Mouse (Mus musculus) liver, embryonic 13.5 days (tissue): ENCODE data around the gene Asap2. TPM values are rescaled to one million over a fixed set of nuclear protein-coding genes. Genes with fewer than 3 reads are reported as not detected.

Source experiments
- ATAC-seq: fragments of 200-750 bp; cut with Nextera tagmentation; 2 replicates; pipeline ENCODE4 v1.8.0; 2017; ENCODE audit warnings: low read depth, mild to moderate bottlenecking, moderate number of reproducible peaks, moderate library complexity
- DNase-seq: peaks from one replicate; pipeline ENCODE4 v3.0.0; 2022
- H3K27ac ChIP-seq: fragments of 300-500 bp; sonication (generic); 2 replicates; pipeline ENCODE4 v1.5.1; 2015; ENCODE audit warnings: moderate library complexity, mild to moderate bottlenecking, inconsistent platforms
- H3K27me3 ChIP-seq: fragments of 300-500 bp; sonication (generic); 2 replicates; pipeline ENCODE4 v1.6.1; 2015; ENCODE audit warnings: mild to moderate bottlenecking, inconsistent platforms
- H3K36me3 ChIP-seq: fragments of 300-500 bp; sonication (generic); 2 replicates; pipeline ENCODE4 v1.6.1; 2015; ENCODE audit warnings: mild to moderate bottlenecking, inconsistent platforms
- H3K4me1 ChIP-seq: fragments of 300-500 bp; sonication (generic); replicated peaks from 2 replicates; pipeline ENCODE4 v1.6.1; 2015; ENCODE audit warnings: inconsistent platforms
- H3K4me2 ChIP-seq: fragments of 300-500 bp; sonication (generic); 2 replicates; pipeline ENCODE4 v1.6.1; 2015; ENCODE audit warnings: inconsistent platforms, mild to moderate bottlenecking, moderate library complexity
- H3K4me3 ChIP-seq: fragments of 300-500 bp; sonication (generic); replicated peaks from 2 replicates; pipeline ENCODE4 v1.5.1; 2015; ENCODE audit warnings: mild to moderate bottlenecking, inconsistent platforms
- H3K9ac ChIP-seq: fragments of 300-500 bp; sonication (generic); 2 replicates; pipeline ENCODE4 v1.6.1; 2015; ENCODE audit warnings: mild to moderate bottlenecking, inconsistent platforms
- H3K9me3 ChIP-seq: fragments of 300-500 bp; sonication (generic); replicated peaks from 2 replicates; pipeline ENCODE4 v1.6.1; 2016; ENCODE audit warnings: inconsistent platforms
- WGBS: fragments of 180-500 bp; shearing (Covaris S2); methylation state at CpG from one replicate; pipeline ENCODE4 v1.1.7; 2015; ENCODE audit not compliant: insufficient replicate concordance; 5-methylcytosine and 5-hydroxymethylcytosine counted together
- polyA plus RNA-seq: library from polyadenylated mRNA; unstranded; fragments of >200 nt; fragmentation: Nextera tagmentation; extraction: Ambion mirVana; gene quantifications from 2 replicates; pipeline ENCODE4 v1.2.1, GENCODE M21; 2015

Gene Asap2
- polyA plus RNA-seq, 1 experiment from 2014 or later: 1.1 TPM

DNA sequence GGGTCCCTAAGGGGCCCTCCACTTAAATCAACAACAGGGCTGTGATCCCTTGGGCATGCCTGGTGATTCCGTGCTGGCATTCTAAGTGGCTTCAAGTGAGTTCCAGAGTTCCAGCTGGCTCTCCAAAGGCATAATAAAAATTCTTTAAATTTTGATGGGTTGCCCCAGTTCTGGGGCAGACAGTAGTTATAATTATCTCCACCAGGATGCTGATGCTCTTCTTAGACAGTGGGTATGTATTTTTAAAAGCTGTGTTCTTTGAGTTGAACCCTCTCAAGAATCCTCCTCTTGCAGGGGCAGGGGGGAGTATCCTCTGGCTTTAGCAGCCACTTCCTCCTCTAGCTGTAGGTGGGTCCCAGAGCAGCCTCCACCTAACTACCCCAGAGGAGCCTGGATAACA is 230.3 kb downstream of the Asap2 start:
- no peak for DNase-seq
- no peak for ATAC-seq
- H3K4me3 ChIP-seq: no peak overlapping the region
- H3K27ac ChIP-seq: no peak overlapping the region
- no peaks in the 10 kb centered on the region for H3K36me3 ChIP-seq
- no peak overlapping the region for H3K4me2 ChIP-seq
- no peaks in the 10 kb centered on the region for H3K9me3 ChIP-seq
- peaks cover 33% of the 10 kb centered on the region for H3K4me1 ChIP-seq
- no peak overlapping the region for H3K9ac ChIP-seq
- 77% methylated on average over 1 of the region's 1 CpGs for WGBS
- no peaks in the 10 kb centered on the region for H3K27me3 ChIP-seq

DNA sequence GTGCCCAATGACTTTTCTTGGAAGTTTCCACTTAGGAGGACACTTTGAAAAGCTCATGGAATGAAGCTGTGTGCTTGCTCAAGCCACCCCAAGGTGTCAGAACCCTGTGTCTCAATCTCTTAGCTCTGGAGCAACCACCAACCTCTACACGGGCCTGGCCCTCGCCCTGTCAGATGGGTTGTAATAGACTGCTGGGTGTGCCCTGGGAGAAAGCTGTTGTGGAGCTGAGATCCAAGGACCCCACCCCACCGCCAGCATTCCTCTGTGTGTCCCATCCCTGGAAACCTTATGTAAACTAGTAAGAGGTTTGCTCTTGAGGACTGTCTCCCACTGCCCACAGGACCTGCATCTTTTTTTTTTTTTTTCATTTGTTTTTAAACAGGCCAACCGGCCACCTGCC is 233.7 kb downstream of the Asap2 start:
- ATAC-seq: no peak
- DNase-seq: no peak
- Histone ChIP-seq H3K4me1 (peaks cover 48% of the 10 kb centered on the region), H3K27ac (no peak overlapping the region), H3K36me3 (no peaks in the 10 kb centered on the region), H3K27me3 (no peaks in the 10 kb centered on the region), H3K9ac (no peak overlapping the region), H3K4me2 (no peak overlapping the region), H3K9me3 (no peaks in the 10 kb centered on the region), H3K4me3 (no peak overlapping the region)
- 60% methylated on average over 4 of the region's 4 CpGs for WGBS

DNA sequence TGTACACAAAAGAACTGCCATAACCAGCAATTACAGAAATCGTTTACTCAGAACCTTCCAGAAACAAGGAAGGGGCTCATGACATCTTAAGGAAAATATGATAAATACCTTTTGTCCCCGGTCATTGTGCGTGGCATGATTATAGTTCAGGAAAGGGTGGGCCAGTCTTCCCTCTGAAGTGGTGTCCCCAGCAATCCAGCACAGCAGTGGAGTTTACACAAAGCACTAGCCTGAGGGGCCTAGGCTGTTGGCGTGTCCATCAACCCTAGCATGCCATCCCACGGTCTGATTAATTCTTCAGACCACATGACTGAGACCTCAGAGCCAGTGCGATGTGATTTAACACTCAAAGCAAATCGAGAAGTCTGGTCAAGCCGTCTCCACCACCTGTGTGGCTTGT is 235.1 kb downstream of the Asap2 start:
- DNase-seq (no peak), ATAC-seq (no peak)
- 72% methylated on average over 8 of the region's 8 CpGs for WGBS

DNA sequence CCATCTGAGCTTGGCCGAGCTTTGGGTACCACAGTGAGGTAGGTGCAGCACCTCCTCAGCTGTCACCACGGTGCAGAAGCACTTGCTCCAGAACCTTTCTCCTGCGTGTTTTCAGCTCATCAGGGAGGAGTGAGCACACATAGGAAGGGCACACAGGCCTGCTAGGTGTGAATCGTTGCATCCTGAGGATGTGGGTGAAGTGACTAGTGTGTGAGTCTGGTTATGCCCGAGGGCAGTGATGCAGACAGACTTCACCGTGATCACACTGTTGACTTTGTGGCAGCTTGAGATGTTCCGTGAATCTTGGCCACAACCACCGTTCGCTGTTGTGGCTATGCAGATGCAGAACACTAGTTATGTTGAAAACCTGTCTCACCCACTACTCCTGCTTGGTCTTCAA is 236.1 kb downstream of the Asap2 start:
- Histone ChIP-seq H3K9me3 (no peaks in the 10 kb centered on the region), H3K27ac (no peak overlapping the region), H3K4me3 (no peak overlapping the region), H3K36me3 (no peaks in the 10 kb centered on the region), H3K9ac (no peak overlapping the region), H3K4me2 (no peak overlapping the region), H3K4me1 (peaks cover 64% of the 10 kb centered on the region), H3K27me3 (no peaks in the 10 kb centered on the region)
- ATAC-seq (no peak), DNase-seq (no peak)
- WGBS: 72% methylated on average over 9 of the region's 9 CpGs

More for the DNA sequence above, 235.1 kb downstream of the Asap2 start:
- Histone ChIP-seq H3K4me1 (peaks cover 62% of the 10 kb centered on the region), H3K36me3 (no peaks in the 10 kb centered on the region), H3K27me3 (no peaks in the 10 kb centered on the region), H3K9me3 (no peaks in the 10 kb centered on the region), H3K4me2 (no peak overlapping the region), H3K4me3 (no peak overlapping the region), H3K9ac (no peak overlapping the region), H3K27ac (no peak overlapping the region)

DNA sequence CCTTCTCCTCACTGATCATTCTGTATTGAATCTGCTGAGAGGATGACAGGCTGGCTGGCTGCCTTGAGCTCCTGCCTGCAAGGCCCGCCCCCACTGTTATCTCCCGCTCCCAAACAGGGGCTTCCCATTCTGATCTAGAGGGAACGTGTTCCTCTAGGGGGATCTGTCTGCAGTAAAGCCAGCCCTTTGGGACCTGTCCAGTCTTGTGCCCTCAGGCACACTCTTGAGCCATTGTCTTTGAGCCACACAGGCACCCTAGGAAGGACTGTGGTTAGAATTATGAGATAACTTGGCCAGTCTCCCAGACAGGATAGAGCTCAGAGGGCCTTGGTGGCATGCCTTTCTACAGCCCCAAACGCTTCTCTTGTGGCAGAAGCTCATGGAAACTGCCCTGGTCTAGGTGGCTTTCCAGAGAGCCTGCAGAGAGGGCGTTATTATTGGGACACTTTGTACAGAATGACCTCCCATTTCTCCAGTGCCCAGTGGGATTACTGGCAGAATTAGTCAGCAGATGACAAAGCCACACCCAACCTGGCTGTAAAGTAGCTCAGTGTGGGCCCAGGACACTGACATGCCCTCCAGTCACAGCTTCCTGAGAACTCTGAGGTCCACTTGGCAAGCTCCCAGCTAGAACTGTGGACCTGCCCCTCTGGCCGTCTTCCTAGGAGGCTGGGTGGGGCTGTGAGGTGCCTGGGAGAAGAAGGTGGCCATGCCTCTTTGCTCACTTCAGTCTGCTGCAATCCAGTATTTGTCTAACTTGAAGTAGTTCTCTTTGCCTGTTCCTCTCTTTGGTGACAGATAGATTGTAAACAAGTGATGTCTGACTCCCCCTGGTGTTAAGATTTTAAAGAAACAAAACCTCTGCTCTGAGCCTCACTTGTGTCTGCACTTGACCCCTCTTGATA is 237.1 kb downstream of the Asap2 start:
- Histone ChIP-seq H3K9me3 (no peaks in the 10 kb centered on the region), H3K27me3 (no peaks in the 10 kb centered on the region), H3K36me3 (no peaks in the 10 kb centered on the region), H3K4me1 (peaks cover 64% of the 10 kb centered on the region), H3K4me3 (no peak overlapping the region), H3K27ac (peak overlapping the region; percentile 78), H3K9ac (peak overlapping the region; percentile 11; the same call in 1 of the 2 replicates), H3K4me2 (peak overlapping the region; percentile 28)
- 13% methylated on average over 6 of the region's 6 CpGs for WGBS
- DNase-seq (peak; percentile 36), ATAC-seq (peak; percentile 68)

DNA sequence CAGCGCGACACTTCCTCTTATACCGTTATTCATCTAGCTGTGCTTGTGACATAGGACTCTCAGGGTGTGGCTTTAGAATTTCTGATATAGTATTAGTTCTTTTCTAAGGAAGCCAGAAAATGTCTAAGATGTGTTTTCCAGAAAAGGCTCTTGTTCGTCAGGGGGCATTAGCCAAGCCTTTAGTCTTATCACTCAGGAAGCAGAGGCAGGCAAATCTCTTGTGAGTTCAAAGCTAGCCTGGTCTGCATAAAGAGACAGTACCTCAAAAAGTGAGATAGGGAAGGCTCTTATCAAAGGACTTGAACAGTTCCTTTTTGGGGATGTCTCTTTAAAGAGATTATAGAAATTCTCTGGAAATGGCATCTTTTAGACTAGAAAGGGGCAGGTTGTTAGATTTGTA is 238.4 kb downstream of the Asap2 start:
- no peaks in the 10 kb centered on the region for H3K9me3 ChIP-seq
- peak overlapping the region; percentile 61 for H3K27ac ChIP-seq
- no peaks in the 10 kb centered on the region for H3K36me3 ChIP-seq
- WGBS: 16% methylated on average over 4 of the region's 4 CpGs
- H3K4me2 ChIP-seq: peak overlapping the region; percentile 38; the same call in 1 of the 2 replicates
- no peaks in the 10 kb centered on the region for H3K27me3 ChIP-seq
- no peak for DNase-seq
- H3K4me1 ChIP-seq: peaks cover 59% of the 10 kb centered on the region
- peak; percentile 22; the same call in 1 of the 2 replicates for ATAC-seq
- no peak overlapping the region for H3K9ac ChIP-seq
- no peak overlapping the region for H3K4me3 ChIP-seq

DNA sequence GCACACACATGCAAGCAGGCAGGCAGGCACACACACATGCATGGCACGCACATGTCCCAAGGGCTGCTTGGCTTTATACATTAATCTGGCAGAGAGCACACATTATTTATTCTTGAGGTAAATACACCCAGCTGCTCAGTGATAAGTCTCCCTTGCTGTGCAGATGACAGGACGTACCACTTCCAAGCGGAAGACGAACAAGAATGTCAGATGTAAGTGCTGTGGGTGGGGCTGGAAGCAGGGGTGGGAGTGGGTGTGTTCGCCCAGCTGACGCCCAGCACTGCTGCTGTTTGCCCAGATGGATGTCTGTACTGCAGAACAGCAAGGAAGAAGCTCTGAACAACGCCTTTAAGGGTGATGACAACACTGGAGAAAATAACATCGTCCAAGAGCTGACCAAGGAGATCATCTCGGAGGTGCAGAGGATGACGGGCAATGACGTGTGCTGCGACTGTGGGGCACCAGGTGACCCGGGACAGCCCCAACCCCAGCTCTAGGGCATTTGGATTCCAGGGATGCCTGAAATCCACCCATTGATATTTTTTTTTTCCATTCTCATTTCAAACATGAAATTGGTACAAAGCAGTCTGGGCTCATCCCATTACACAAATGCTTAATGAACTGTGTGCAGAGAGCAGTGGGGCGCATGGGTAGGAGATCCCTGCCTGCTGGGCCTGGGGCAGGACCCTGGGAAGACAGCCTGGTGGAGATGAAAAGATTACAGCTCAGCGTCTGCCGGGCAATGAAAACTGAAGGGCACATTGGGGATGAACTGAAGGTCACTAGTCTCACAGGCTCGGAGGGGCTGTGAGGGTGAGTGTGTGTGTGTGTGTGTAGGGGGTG is 239.0 kb downstream of the Asap2 start:
- peaks cover 52% of the 10 kb centered on the region for H3K4me1 ChIP-seq
- WGBS: 43% methylated on average over 17 of the region's 17 CpGs
- no peak overlapping the region for H3K9ac ChIP-seq
- no peaks in the 10 kb centered on the region for H3K36me3 ChIP-seq
- DNase-seq (peak; percentile 17), ATAC-seq (peak; percentile 78)
- no peaks in the 10 kb centered on the region for H3K27me3 ChIP-seq
- peak overlapping the region; percentile 61; the same call in 1 of the 2 replicates for H3K27ac ChIP-seq
- H3K4me3 ChIP-seq: no peak overlapping the region
- H3K4me2 ChIP-seq: peak overlapping the region; percentile 38
- no peaks in the 10 kb centered on the region for H3K9me3 ChIP-seq

DNA sequence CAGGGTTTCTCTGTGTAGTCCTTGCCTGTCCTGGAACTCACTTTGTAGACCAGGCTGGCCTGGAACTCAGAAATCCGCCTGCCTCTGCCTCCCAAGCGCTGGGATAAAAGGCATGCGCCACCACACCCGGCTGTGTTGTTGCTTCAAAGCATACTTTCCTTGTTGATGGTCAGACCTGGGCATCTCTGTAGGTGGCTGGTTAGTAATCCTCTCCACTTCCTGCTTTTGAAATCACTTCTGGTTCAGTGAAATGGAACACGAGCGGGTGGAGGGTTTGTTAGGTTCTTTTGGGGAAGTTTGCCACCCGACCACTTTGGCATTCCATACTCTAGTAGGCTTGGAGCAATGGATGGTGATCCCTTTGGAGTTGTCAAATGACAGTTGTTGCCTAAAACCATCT is 243.5 kb downstream of the Asap2 start:
- Histone ChIP-seq H3K9me3 (no peaks in the 10 kb centered on the region), H3K4me2 (no peak overlapping the region), H3K27me3 (no peaks in the 10 kb centered on the region), H3K4me1 (peaks cover 18% of the 10 kb centered on the region), H3K4me3 (no peak overlapping the region), H3K27ac (no peak overlapping the region), H3K9ac (no peak overlapping the region), H3K36me3 (no peaks in the 10 kb centered on the region)
- DNase-seq (no peak), ATAC-seq (no peak)
- WGBS: 69% methylated on average over 7 of the region's 7 CpGs

DNA sequence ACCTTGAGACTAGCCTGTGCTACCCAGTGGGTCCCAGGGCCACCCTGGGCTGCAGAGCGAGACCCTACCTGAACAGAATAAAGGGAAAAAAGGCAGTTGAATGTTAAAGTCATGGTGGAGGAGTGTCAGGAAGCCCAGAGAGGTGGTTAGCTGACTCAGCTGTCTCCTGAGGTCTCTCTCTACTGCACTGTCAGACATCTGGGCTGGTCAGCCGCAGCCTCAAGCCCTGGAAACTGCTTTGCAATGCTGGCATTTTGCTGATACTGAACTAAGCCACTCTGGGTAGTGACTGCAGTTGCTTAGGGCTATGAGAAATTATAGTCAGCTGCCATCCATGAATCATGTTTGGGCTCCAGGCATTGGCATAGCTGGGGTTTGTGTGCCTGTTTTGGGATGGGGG is 244.3 kb downstream of the Asap2 start:
- H3K36me3 ChIP-seq: no peaks in the 10 kb centered on the region

DNA sequence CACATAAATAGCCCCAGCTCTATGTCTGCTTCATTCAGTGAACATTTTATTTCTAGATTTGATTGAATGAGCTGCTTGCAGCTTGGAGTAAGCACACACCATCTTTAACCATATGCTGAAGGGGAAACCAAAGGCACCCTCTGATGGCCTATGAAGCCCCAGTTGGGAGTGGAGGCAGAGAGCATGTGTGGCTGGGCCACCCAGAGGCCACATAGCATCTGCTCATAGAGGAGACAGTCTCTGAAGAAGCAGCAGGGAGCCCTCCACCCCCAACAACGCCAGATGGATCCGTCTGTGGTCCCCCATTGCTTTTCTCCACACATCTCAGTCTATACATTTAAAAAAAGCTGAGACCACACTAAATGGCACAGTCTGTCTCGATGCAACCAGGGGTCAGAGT is 251.7 kb downstream of the Asap2 start:
- H3K4me3 ChIP-seq: no peak overlapping the region
- H3K36me3 ChIP-seq: 0 out of 2 replicates have a peak, but pooled peaks cover 4% of the 10 kb centered on the region
- 54% methylated on average over 3 of the region's 3 CpGs for WGBS
- no peaks in the 10 kb centered on the region for H3K27me3 ChIP-seq
- no peak overlapping the region for H3K9ac ChIP-seq
- ATAC-seq: no peak
- no peak overlapping the region for H3K27ac ChIP-seq
- no peaks in the 10 kb centered on the region for H3K4me1 ChIP-seq
- no peak overlapping the region for H3K4me2 ChIP-seq
- no peaks in the 10 kb centered on the region for H3K9me3 ChIP-seq
- DNase-seq: no peak

More for the DNA sequence above, 244.3 kb downstream of the Asap2 start:
- H3K4me2 ChIP-seq: no peak overlapping the region
- no peak overlapping the region for H3K27ac ChIP-seq
- no peaks in the 10 kb centered on the region for H3K9me3 ChIP-seq
- ATAC-seq (no peak), DNase-seq (no peak)
- no peaks in the 10 kb centered on the region for H3K27me3 ChIP-seq
- H3K4me3 ChIP-seq: no peak overlapping the region
- H3K4me1 ChIP-seq: peaks cover 10% of the 10 kb centered on the region
- 43% methylated on average over 2 of the region's 2 CpGs for whole genome bisulfite sequencing
- no peak overlapping the region for H3K9ac ChIP-seq

DNA sequence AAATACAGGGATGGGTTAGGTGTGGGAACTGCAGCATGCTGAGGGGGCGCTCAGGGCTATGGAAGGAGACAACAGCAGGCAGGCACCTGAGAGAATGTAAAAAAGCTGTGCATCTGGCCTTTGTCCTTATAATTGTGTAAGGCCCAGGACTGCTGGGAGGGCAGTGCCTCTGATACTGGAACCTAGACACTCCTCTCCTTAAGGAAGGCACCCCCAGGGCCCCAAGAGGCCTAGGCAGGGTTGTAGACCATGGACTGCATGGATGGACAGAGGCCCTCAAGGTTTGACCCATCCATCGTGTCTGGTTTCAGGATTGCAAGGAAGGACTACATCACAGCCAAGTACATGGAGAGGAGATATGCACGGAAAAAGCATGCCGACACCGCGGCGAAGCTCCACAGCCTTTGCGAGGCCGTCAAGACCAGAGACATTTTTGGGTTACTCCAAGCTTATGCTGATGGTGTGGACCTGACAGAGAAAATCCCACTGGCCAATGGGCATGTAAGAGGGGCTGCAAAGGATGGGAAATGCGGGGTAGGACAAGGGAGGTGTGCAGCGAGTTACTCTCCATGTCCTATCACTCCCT is 254.2 kb downstream of the Asap2 start:
- Histone ChIP-seq H3K9me3 (no peaks in the 10 kb centered on the region), H3K36me3 (0 out of 2 replicates have a peak, but pooled peaks cover 4% of the 10 kb centered on the region), H3K4me3 (no peak overlapping the region), H3K9ac (no peak overlapping the region), H3K4me2 (no peak overlapping the region), H3K4me1 (0 out of 2 replicates have a peak, but pooled peaks cover 6% of the 10 kb centered on the region), H3K27me3 (no peaks in the 10 kb centered on the region), H3K27ac (no peak overlapping the region)
- 89% methylated on average over 11 of the region's 11 CpGs for WGBS
- no peak for DNase-seq
- ATAC-seq: no peak
